Mouse (Mus musculus) heart, adult 2 months (tissue): ENCODE measurements around the gene Agrp.

Experiments used
- CTCF ChIP-seq: fragments of 200-600 bp; IDR thresholded peaks from 2 replicates; pipeline ENCODE4 v1.8.1; 2022; ENCODE audit warnings: antibody characterized with exemption, mild to moderate bottlenecking, moderate library complexity
- POLR2A ChIP-seq: fragments of 200-500 bp; IDR thresholded peaks from 2 replicates; pipeline ENCODE4 v1.6.1; 2011; ENCODE audit warnings: mild to moderate bottlenecking, low read depth, low read length, control low read depth; ENCODE audit not compliant: insufficient read depth

DNA sequence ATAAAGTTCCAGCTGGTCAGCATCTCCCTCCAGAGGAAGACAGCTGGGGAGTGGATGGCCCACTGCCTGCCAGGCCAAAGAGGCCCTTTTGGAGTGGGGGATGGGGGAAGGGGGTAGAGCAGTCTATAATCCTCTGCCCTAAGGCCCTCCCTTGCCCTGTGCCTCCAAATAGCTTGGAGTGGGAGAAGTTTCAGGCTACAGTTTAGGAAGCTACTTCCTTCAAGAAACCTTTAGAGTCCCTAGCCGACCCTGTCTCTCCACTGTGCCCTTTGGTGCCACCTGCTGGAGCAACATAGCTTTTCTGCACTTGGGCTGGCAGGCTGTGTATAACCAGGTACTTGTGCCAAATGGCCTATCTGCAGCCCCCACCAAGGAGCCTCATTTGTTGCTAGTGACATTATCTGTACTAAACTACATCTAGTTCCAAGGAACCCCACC lies 103.3 kb downstream of the Agrp start:
- TF ChIP-seq CTCF (peak; percentile 87), POLR2A (no peak)
